Mouse (Mus musculus): ENCODE measurements around the gene Gls. TPM values are rescaled to one million over a fixed set of nuclear protein-coding genes. Genes with fewer than 3 reads are reported as not detected.

The Gls gene
- 11.1 and 20.0 TPM in 2 replicates for polyA plus RNA-seq (2012; rRNA removed)

DNA sequence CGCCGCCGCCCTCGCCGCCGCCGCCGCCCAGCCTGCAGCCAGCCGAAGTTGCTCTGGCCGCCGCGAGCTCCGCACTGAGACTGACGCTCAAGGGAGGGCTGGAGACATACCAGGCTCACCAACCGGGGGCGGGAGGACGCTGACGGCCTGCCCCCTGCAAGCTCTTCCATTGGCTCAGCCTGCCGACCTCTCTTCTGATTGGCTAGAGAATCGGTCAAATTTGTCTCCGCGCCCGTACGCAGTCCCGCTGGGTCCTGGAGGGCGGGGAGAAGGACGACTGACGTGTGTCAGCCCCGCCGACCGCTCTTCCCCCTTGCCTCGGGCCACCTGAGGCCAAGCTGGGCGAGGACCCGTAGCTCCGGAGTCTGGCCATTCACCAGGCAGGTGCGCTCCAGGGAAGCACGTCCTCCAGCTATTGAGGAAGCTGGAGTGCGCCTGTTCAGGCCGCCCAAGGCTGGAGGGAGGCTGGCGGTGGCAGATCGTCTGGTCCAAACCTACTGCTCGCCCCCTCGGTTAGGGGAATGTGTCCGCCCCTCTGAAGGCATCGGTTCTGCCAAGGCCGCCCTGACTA is at the start of gene Gls:
TSS of gene Gls (minus strand) at position 90 of the 571 bp plus-strand sequence.
- WGBS = under 1% methylated on average over 46 of the region's 46 CpGs
- peak; percentile 95 for DNase-seq
- TF ChIP-seq POLR2A (IDR thresholded peaks at IDR 0.05; ENCODE audit: borderline replicate concordance, extremely low read depth, low read depth, low read length) (peak; percentile 96), CTCF (IDR thresholded peaks at IDR 0.05; ENCODE audit: insufficient read depth, low read length) (no peak)

DNA sequence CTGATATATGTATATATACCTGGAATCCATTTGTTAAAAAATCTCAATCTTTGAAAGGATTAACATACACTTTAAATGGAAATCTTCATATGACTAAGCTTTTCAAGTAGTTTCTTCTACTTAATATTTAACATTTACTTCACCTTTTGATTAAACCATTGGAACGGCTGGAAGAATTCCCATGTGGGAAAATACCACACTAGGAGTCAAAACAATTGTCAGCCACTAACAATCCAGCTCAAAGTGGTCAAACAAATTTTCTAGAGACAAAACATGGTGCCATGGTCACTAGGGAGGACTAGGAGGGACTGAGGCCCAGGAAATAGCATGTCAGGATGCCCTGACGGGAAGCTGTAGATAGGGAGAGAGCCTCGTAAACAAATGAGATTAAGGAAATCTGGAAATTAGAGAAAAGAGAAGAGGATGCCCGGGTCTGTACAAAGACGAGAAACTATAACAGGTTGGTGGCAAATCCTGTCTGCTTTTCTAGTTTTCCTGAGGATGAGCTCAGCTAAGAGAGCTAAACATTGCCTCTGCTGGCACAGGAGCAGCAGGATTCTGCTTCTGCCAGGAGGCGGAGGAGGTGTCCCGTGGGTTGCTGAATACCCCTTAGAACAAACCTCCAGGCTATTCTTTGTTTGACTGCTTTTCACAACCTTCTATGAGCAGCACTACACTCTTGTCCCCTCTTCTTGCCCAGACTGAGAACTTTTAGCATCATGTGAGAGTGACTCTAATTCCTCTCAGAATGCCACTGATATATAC is 47.0 kb upstream of the Gls start:
- TF ChIP-seq POLR2A (IDR thresholded peaks at IDR 0.05; ENCODE audit: borderline replicate concordance, extremely low read depth, low read depth, low read length) = no peak
- no peak for TF ChIP-seq CTCF (IDR thresholded peaks at IDR 0.05; ENCODE audit: insufficient read depth, low read length)
- WGBS = 59% methylated on average over 7 of the region's 7 CpGs
- no peak for DNase-seq

More for the DNA sequence above, at the start of gene Gls:
- H3K4me1 ChIP-seq (ENCODE audit: control insufficient read depth, insufficient read depth, low read length) = peaks cover 3% of the 10 kb centered on the region
- peak within 1 kb of the TSS; percentile 87 for H3K4me3 ChIP-seq (replicated peaks; ENCODE audit: extremely low read depth, low read depth, low read length)

DNA sequence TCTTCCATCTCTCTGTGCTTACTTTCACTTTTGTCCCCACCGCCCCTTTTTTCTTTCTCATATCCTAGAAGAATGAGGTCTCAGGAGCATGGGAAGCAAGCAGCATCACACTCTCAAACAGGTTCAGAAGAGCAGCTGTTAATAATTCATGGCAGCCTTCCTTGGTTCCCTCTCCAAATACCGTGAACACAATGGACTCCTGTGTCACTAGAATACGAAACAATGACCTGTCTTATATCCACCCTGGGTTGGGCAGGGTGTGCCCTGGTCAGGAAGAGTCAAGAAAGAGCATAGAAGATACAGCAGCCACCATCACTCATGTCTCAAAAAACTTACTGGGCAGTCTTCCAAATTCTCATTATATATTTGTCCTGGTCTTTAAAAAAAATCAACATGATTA is 46.3 kb upstream of the Gls start:
- Histone ChIP-seq H3K4me3 (replicated peaks; ENCODE audit: extremely low read depth, low read depth, low read length) (no peak overlapping the region), H3K4me1 (ENCODE audit: control insufficient read depth, insufficient read depth, low read length) (no peaks in the 10 kb centered on the region)
- TF ChIP-seq POLR2A (IDR thresholded peaks at IDR 0.05; ENCODE audit: borderline replicate concordance, extremely low read depth, low read depth, low read length) = no peak
- no peak for TF ChIP-seq CTCF (IDR thresholded peaks at IDR 0.05; ENCODE audit: insufficient read depth, low read length)
- 53% methylated on average over 3 of the region's 3 CpGs for WGBS
- no peak for DNase-seq

More for the DNA sequence above, 47.0 kb upstream of the Gls start:
- H3K4me1 ChIP-seq (ENCODE audit: control insufficient read depth, insufficient read depth, low read length) = no peaks in the 10 kb centered on the region
- no peak overlapping the region for H3K4me3 ChIP-seq (replicated peaks; ENCODE audit: extremely low read depth, low read depth, low read length)

DNA sequence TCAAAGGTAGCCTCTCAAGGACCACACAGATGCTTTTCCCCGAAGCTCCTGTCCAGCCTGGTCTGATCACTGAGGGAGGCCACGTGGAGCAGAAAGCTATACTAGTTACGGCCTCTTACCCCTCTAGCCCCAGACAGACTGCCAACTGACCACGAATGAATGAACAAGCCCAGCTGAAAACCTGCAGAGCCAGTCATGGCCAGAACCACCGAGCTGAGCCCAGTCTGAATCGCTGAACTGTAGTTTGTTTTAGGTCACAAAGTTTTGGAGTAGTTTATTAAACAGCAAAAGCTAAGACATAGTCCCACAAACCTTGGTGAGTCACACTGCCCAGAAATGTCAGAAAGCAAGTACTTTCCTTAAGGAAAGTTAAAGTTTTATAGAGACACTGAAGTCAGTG is 45.0 kb upstream of the Gls start:
- Histone ChIP-seq H3K4me1 (ENCODE audit: control insufficient read depth, insufficient read depth, low read length) (no peaks in the 10 kb centered on the region), H3K4me3 (replicated peaks; ENCODE audit: extremely low read depth, low read depth, low read length) (no peak overlapping the region)
- no peak for DNase-seq
- TF ChIP-seq POLR2A (IDR thresholded peaks at IDR 0.05; ENCODE audit: borderline replicate concordance, extremely low read depth, low read depth, low read length) (no peak), CTCF (IDR thresholded peaks at IDR 0.05; ENCODE audit: insufficient read depth, low read length) (no peak)
- 55% methylated on average over 6 of the region's 6 CpGs for WGBS

DNA sequence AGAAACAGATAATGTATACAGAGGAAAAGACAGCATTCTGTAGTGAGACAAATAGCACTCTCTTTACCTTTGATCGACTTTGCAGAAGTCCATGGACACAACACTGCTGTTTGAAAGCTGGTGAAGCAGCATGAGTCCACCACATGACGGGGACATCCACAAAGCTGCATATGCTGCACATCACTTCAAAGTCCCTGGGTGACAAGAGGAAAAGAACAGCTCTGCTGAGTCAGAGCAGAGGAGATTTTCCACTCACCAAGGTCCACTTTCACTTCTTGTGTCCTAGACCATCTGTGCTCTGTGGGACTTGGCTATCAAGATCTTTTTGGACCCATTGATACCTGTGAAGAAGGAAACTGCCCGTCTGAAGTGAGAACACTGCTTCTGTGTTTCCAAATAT is 41.2 kb upstream of the Gls start:
- H3K4me3 ChIP-seq (replicated peaks; ENCODE audit: extremely low read depth, low read depth, low read length) = no peak overlapping the region
- no peaks in the 10 kb centered on the region for H3K4me1 ChIP-seq (ENCODE audit: control insufficient read depth, insufficient read depth, low read length)
- WGBS = 64% methylated on average over 3 of the region's 3 CpGs
- DNase-seq = no peak
- no peak for TF ChIP-seq POLR2A (IDR thresholded peaks at IDR 0.05; ENCODE audit: borderline replicate concordance, extremely low read depth, low read depth, low read length)
- no peak for TF ChIP-seq CTCF (IDR thresholded peaks at IDR 0.05; ENCODE audit: insufficient read depth, low read length)

DNA sequence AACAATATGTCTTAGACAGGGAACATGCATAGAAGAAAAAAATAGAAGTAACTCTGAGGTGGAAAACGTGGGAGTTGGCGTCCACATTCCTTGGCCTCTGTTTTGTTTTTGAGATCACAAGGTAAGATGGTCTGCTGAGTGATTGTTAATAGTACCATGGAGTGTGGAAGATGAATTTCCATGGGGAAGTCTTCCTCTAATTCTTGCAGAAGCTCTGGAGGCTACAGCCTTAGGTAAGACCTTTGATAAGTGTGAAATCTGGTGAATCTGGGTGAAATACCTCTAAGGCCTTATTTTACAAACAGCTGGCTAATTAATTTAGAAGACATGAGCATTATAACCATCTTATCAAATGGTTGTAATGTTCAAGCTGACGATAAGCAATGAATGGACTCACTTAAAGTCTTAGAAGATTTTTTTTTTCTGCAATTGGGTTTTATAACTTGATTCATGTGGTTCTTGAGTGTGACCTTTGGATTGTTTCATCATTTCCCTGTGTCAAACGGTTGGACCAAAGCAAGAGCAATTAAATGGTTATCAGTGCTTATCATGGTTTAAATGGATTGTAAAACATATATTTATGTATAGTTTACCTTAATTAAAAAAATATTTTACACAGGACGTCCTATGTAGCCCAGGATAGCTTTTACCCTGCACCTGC is 39.1 kb upstream of the Gls start:
- WGBS = 68% methylated on average over 5 of the region's 5 CpGs
- no peaks in the 10 kb centered on the region for H3K4me1 ChIP-seq (ENCODE audit: control insufficient read depth, insufficient read depth, low read length)
- TF ChIP-seq POLR2A (IDR thresholded peaks at IDR 0.05; ENCODE audit: borderline replicate concordance, extremely low read depth, low read depth, low read length) (no peak), CTCF (IDR thresholded peaks at IDR 0.05; ENCODE audit: insufficient read depth, low read length) (no peak)
- no peak for DNase-seq
- H3K4me3 ChIP-seq (replicated peaks; ENCODE audit: extremely low read depth, low read depth, low read length) = no peak overlapping the region

DNA sequence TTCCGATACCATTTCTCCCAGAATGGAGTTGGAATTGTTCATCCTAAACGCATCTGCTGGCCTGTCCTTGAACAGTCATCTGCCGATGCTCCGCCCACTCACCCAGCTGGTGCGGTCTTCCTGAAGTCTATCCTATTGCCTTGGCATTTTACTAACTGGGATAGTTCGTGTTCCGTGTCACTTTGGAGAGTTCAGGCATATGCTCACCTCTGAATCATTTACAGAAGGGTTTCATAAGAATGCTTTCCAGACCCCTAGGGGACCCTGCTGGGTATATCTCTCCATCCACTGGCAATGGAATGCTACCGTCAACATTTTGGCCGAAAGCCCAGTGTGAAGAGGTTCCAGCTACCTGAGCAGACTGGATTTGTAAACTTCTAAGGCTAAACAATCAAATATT is 37.3 kb upstream of the Gls start:
- H3K4me1 ChIP-seq (ENCODE audit: control insufficient read depth, insufficient read depth, low read length) = no peaks in the 10 kb centered on the region
- 53% methylated on average over 9 of the region's 9 CpGs for WGBS
- H3K4me3 ChIP-seq (replicated peaks; ENCODE audit: extremely low read depth, low read depth, low read length) = no peak overlapping the region
- peak; percentile 23 for DNase-seq
- TF ChIP-seq CTCF (IDR thresholded peaks at IDR 0.05; ENCODE audit: insufficient read depth, low read length) (no peak), POLR2A (IDR thresholded peaks at IDR 0.05; ENCODE audit: borderline replicate concordance, extremely low read depth, low read depth, low read length) (no peak)

DNA sequence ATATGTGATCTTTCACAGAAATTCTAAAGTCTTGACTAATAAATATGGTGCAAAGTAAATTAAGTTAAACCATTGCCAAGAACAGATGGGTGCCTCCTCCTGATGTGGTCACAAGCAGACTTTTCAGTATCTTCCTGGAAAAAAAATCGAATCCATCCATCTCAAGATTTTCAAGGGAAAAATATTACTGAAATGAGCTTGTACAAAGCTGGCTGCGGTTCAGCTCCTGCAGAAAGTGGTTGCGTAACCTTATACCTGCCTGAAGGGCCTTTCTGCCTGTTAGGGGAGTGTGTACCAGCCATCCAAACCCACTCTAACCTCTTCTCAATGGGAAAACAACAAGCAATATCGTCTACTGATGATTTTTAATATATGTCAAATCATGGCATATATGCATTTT is 36.6 kb upstream of the Gls start:
- no peaks in the 10 kb centered on the region for H3K4me1 ChIP-seq (ENCODE audit: control insufficient read depth, insufficient read depth, low read length)
- TF ChIP-seq CTCF (IDR thresholded peaks at IDR 0.05; ENCODE audit: insufficient read depth, low read length) (no peak), POLR2A (IDR thresholded peaks at IDR 0.05; ENCODE audit: borderline replicate concordance, extremely low read depth, low read depth, low read length) (no peak)
- H3K4me3 ChIP-seq (replicated peaks; ENCODE audit: extremely low read depth, low read depth, low read length) = no peak overlapping the region
- DNase-seq = no peak
- WGBS = 58% methylated on average over 4 of the region's 4 CpGs

DNA sequence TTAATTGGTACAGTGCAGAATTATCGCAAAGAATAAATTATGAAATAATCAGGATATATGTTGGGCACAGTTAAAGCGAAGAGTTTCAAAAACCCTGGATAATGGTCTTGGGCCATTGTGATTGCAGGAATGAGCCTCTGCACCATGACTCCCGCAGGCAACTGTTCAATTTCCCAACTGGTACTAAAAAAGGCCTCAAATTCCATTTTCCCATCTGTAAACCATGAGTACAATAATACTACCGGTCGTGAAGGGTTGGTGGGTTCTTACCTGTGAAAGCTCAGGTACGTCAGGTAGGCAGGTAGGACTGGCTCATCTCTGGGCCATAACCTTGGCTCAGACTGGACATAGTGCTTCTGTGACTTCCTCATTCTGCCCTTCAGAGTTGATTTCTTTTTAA is 35.0 kb upstream of the Gls start:
- WGBS = 92% methylated on average over 6 of the region's 6 CpGs
- DNase-seq = no peak
- Histone ChIP-seq H3K4me1 (ENCODE audit: control insufficient read depth, insufficient read depth, low read length) (no peaks in the 10 kb centered on the region), H3K4me3 (replicated peaks; ENCODE audit: extremely low read depth, low read depth, low read length) (no peak overlapping the region)
- TF ChIP-seq CTCF (IDR thresholded peaks at IDR 0.05; ENCODE audit: insufficient read depth, low read length) = no peak
- no peak for TF ChIP-seq POLR2A (IDR thresholded peaks at IDR 0.05; ENCODE audit: borderline replicate concordance, extremely low read depth, low read depth, low read length)
